Mouse (Mus musculus): ENCODE measurements around the gene Rps25.

DNA sequence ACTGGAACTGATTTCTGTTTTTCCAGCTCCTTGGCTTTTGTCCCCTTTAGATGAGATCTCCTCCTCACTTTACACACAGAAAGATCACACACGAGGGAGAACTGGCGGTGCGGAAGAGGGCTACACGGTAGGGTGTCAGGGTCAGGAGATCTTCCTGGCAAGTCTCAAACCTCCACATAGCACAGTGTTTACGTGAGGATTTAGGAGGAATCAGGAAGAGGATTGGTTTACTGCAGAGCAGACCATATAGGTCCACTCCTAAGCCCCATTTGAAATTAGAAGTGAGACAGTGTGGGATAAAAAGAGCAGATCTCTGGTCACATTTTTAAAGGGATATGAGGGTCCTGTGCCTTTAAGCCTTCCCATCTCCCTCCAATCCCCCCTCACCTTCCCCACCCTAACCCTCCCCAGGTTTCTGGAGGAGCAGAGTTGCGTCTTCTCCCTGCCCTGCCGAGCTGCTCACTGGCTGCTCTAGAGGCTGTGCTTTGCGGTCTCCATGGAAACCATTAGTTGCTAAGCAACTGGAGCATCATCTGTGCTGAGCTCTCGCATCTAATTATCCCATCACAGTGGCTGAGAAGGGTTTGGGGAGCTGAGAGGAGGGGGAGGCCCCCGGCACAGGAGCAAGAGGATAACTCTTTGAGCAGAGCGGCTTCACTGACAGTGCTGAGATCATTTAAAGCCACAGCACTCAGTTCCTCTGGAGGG lies 50.2 kb downstream of the Rps25 start:
- TF ChIP-seq GATA1 (IDR thresholded peaks at IDR 0.05; ENCODE audit: borderline replicate concordance, low read length) = no peak
- no peak for TF ChIP-seq FLI1 (IDR thresholded peaks at IDR 0.05; ENCODE audit: low read length)

Data from megakaryocyte, embryonic 14.5 days (primary cell).